Mouse (Mus musculus): Measurements from ENCODE around the gene Rasgef1a. TPM values are rescaled to one million over a fixed set of nuclear protein-coding genes. Genes with fewer than 3 reads are reported as not detected.

Rasgef1a gene
- polyA plus RNA-seq, 1 experiment from 2014 or later = 1.4 TPM

DNA sequence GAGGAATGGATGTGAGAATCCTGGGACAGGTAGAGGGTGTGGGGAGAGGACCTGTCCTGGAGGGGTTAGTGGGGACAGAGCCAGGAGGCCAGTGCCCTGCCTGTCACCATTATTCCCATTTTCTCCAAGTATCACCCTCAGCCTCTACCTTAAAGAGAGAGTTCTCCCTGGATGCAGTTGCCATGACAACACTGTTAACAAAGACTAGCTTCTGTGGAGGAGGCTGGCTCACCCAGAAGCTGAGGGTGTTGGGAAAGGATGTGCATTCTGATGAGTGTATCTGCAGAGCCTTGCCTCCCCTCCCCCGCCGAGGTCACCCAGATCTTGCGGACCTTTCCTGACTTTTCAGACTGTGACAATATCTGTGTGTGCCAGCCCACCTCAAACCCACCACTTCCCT lies 4.7 kb downstream of the Rasgef1a start:
- no peak overlapping the region for H3K9ac ChIP-seq (replicated peaks; ENCODE audit: low read depth, low read length)
- peaks cover 16% of the 10 kb centered on the region for H3K27me3 ChIP-seq (ENCODE audit: control insufficient read depth, insufficient read depth, low read length)
- H3K27ac ChIP-seq (ENCODE audit: low read depth, low read length) = no peak overlapping the region
- H3K4me1 ChIP-seq (ENCODE audit: control insufficient read depth, insufficient read depth, low read length) = peaks cover 9% of the 10 kb centered on the region; the same call in 1 of the 2 replicates
- 45% methylated on average over 3 of the region's 3 CpGs for WGBS
- ATAC-seq (ENCODE audit: low read depth) = peak; percentile 57; the same call in 1 of the 2 replicates
- no peaks in the 10 kb centered on the region for H3K36me3 ChIP-seq (ENCODE audit: control insufficient read depth, insufficient read depth, low read length)
- no peak overlapping the region for H3K4me3 ChIP-seq (ENCODE audit: low read depth, low read length)
- H3K4me2 ChIP-seq (ENCODE audit: low read depth, low read length) = no peak overlapping the region
- no peaks in the 10 kb centered on the region for H3K9me3 ChIP-seq (ENCODE audit: control insufficient read depth, low read length)

DNA sequence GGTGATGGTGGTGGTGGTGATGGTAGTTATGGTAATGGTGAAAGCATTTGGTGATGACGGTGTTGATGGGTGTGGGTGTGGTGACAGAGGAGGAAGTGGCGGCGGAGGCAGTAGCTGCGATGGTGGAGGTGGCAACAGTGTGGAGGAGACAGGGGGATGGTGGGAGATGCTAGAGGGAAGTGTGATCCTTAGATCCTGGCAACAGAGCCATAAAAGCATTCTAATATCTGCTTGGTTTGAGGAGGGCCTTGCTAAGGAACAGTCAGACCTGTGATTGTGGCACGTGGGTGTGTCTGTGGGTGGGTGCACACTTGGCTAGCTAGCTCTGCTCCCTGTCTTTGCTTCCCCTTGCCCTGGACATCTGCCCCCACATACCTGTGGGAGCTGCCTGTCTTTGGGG lies 7.4 kb downstream of the Rasgef1a start:
- Histone ChIP-seq H3K4me2 (ENCODE audit: low read depth, low read length) (no peak overlapping the region), H3K9me3 (ENCODE audit: control insufficient read depth, low read length) (no peaks in the 10 kb centered on the region), H3K4me1 (ENCODE audit: control insufficient read depth, insufficient read depth, low read length) (peaks cover 9% of the 10 kb centered on the region; the same call in 1 of the 2 replicates), H3K36me3 (ENCODE audit: control insufficient read depth, insufficient read depth, low read length) (no peaks in the 10 kb centered on the region), H3K27me3 (ENCODE audit: control insufficient read depth, insufficient read depth, low read length) (0 out of 2 replicates have a peak, but pooled peaks cover 4% of the 10 kb centered on the region), H3K9ac (replicated peaks; ENCODE audit: low read depth, low read length) (no peak overlapping the region), H3K4me3 (ENCODE audit: low read depth, low read length) (no peak overlapping the region), H3K27ac (ENCODE audit: low read depth, low read length) (no peak overlapping the region)
- WGBS = 69% methylated on average over 5 of the region's 5 CpGs
- no peak for ATAC-seq (ENCODE audit: low read depth)

DNA sequence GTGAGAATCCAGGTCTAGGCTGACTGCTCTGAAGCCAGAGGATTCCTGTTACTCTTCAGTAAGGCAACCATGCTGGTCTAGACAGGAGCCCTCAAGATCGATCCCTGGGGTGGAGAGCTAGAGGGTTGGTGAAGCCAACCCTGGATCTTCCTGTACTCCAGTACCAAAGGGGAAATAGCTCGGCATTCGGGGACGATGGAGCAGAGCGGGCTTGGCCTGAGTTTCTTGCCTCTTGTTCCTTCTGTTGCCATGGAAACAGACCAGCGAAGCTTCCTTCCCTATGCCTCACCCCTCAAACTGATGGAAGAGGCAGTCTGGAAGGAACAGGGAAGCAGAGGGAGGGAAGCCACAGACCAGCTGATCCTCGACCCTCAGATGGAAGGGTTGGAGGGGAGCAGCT lies 8.3 kb downstream of the Rasgef1a start:
- no peak overlapping the region for H3K9ac ChIP-seq (replicated peaks; ENCODE audit: low read depth, low read length)
- no peaks in the 10 kb centered on the region for H3K9me3 ChIP-seq (ENCODE audit: control insufficient read depth, low read length)
- H3K27me3 ChIP-seq (ENCODE audit: control insufficient read depth, insufficient read depth, low read length) = no peaks in the 10 kb centered on the region
- WGBS = 17% methylated on average over 7 of the region's 7 CpGs
- 0 out of 2 replicates have a peak overlapping the region, but pooled peaks have one; percentile 22 for H3K27ac ChIP-seq (ENCODE audit: low read depth, low read length)
- H3K36me3 ChIP-seq (ENCODE audit: control insufficient read depth, insufficient read depth, low read length) = no peaks in the 10 kb centered on the region
- ATAC-seq (ENCODE audit: low read depth) = peak; percentile 81; the same call in 1 of the 2 replicates
- H3K4me3 ChIP-seq (ENCODE audit: low read depth, low read length) = no peak overlapping the region
- no peak overlapping the region for H3K4me2 ChIP-seq (ENCODE audit: low read depth, low read length)
- H3K4me1 ChIP-seq (ENCODE audit: control insufficient read depth, insufficient read depth, low read length) = peaks cover 9% of the 10 kb centered on the region; the same call in 1 of the 2 replicates

- ATAC-seq (ENCODE audit: low read depth) = no peak
- no peak overlapping the region for H3K4me3 ChIP-seq (ENCODE audit: low read depth, low read length)
Measured at GRCm38 (mm10) chr6:118022898-118023635, 11.8 kb downstream of the Rasgef1a start.

DNA sequence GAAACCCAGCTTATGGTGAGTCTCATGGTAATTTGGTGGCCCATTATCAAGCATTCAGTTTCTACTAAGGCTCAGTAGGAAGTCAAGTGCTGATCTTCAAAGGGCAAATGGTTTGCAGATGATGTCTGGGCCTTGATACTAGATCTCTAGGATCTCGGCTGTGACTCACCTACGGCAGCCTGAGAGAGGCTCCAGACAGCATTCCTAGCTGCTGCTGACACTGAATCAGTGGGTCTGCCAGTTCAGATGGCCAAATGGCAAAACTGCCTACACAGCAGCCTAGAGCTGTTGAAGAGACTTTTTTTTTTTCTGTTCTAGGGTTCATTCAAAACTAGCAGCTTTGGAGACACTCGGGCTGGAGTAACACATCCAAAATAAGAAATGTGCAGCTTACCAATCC lies 15.8 kb downstream of the Rasgef1a start:
- no peak overlapping the region for H3K27ac ChIP-seq (ENCODE audit: low read depth, low read length)
- no peaks in the 10 kb centered on the region for H3K4me1 ChIP-seq (ENCODE audit: control insufficient read depth, insufficient read depth, low read length)
- no peaks in the 10 kb centered on the region for H3K36me3 ChIP-seq (ENCODE audit: control insufficient read depth, insufficient read depth, low read length)
- H3K4me2 ChIP-seq (ENCODE audit: low read depth, low read length) = no peak overlapping the region
- WGBS = 92% methylated on average over 3 of the region's 3 CpGs
- no peaks in the 10 kb centered on the region for H3K9me3 ChIP-seq (ENCODE audit: control insufficient read depth, low read length)
- no peak overlapping the region for H3K9ac ChIP-seq (replicated peaks; ENCODE audit: low read depth, low read length)
- ATAC-seq (ENCODE audit: low read depth) = no peak
- no peak overlapping the region for H3K4me3 ChIP-seq (ENCODE audit: low read depth, low read length)
- no peaks in the 10 kb centered on the region for H3K27me3 ChIP-seq (ENCODE audit: control insufficient read depth, insufficient read depth, low read length)

More at GRCm38 (mm10) chr6:118022898-118023635, 11.8 kb downstream of the Rasgef1a start:
- Histone ChIP-seq H3K4me2 (ENCODE audit: low read depth, low read length) (no peak overlapping the region), H3K36me3 (ENCODE audit: control insufficient read depth, insufficient read depth, low read length) (no peaks in the 10 kb centered on the region), H3K9me3 (ENCODE audit: control insufficient read depth, low read length) (no peaks in the 10 kb centered on the region), H3K27me3 (ENCODE audit: control insufficient read depth, insufficient read depth, low read length) (no peaks in the 10 kb centered on the region), H3K27ac (ENCODE audit: low read depth, low read length) (no peak overlapping the region), H3K4me1 (ENCODE audit: control insufficient read depth, insufficient read depth, low read length) (peaks cover 4% of the 10 kb centered on the region; the same call in 1 of the 2 replicates), H3K9ac (replicated peaks; ENCODE audit: low read depth, low read length) (no peak overlapping the region)
- 78% methylated on average over 15 of the region's 15 CpGs for WGBS

DNA sequence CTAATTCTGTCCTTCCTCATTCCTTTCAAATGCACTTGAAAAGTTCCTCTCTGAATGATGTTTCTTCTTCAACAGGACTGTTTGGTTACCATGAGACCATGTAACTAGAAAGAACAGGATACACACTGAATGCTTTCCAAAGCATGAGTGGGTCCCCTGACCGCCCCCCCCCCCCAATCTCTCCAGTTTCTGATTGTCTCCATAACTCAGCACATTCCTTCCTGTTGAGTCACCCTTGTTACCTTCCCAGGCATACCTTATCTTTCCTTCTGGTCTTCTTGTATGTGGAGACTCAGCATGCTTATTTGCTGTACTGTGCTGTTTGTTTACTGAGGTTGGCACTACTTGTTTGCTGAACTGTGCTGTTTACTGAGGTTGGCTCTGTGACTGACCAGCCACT lies 20.2 kb downstream of the Rasgef1a start:
- H3K9me3 ChIP-seq (ENCODE audit: control insufficient read depth, low read length) = no peaks in the 10 kb centered on the region
- ATAC-seq (ENCODE audit: low read depth) = no peak
- WGBS = 100% methylated on average over 1 of the region's 1 CpGs

DNA sequence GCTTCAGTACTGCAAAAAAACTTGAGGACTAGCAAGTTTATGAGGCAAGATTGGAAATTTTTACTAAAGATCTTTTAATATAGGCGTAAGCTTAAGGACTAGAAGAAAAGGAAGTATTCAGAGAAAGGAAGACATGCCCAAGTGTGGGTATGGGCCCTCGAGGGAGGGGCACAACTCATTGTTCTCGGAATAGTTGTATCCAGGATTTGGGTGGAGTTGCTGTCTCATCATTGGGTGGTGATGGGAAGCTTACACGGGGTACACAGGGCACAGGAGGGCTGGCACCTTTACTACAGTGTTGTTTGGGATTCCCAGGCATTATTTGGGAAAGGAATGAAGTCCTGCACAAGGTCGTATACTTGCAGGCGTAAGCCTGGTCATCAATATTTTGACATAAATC lies 24.4 kb downstream of the Rasgef1a start:
- no peak for ATAC-seq (ENCODE audit: low read depth)
- no peaks in the 10 kb centered on the region for H3K9me3 ChIP-seq (ENCODE audit: control insufficient read depth, low read length)
- H3K27ac ChIP-seq (ENCODE audit: low read depth, low read length) = no peak overlapping the region
- no peaks in the 10 kb centered on the region for H3K27me3 ChIP-seq (ENCODE audit: control insufficient read depth, insufficient read depth, low read length)
- H3K36me3 ChIP-seq (ENCODE audit: control insufficient read depth, insufficient read depth, low read length) = no peaks in the 10 kb centered on the region
- H3K9ac ChIP-seq (replicated peaks; ENCODE audit: low read depth, low read length) = no peak overlapping the region
- H3K4me3 ChIP-seq (ENCODE audit: low read depth, low read length) = no peak overlapping the region
- H3K4me2 ChIP-seq (ENCODE audit: low read depth, low read length) = no peak overlapping the region
- H3K4me1 ChIP-seq (ENCODE audit: control insufficient read depth, insufficient read depth, low read length) = no peaks in the 10 kb centered on the region
- WGBS = 70% methylated on average over 6 of the region's 6 CpGs

More for the DNA sequence above, 20.2 kb downstream of the Rasgef1a start:
- Histone ChIP-seq H3K27ac (ENCODE audit: low read depth, low read length) (no peak overlapping the region), H3K4me1 (ENCODE audit: control insufficient read depth, insufficient read depth, low read length) (no peaks in the 10 kb centered on the region), H3K36me3 (ENCODE audit: control insufficient read depth, insufficient read depth, low read length) (no peaks in the 10 kb centered on the region), H3K27me3 (ENCODE audit: control insufficient read depth, insufficient read depth, low read length) (no peaks in the 10 kb centered on the region), H3K4me3 (ENCODE audit: low read depth, low read length) (no peak overlapping the region), H3K9ac (replicated peaks; ENCODE audit: low read depth, low read length) (no peak overlapping the region), H3K4me2 (ENCODE audit: low read depth, low read length) (no peak overlapping the region)

DNA sequence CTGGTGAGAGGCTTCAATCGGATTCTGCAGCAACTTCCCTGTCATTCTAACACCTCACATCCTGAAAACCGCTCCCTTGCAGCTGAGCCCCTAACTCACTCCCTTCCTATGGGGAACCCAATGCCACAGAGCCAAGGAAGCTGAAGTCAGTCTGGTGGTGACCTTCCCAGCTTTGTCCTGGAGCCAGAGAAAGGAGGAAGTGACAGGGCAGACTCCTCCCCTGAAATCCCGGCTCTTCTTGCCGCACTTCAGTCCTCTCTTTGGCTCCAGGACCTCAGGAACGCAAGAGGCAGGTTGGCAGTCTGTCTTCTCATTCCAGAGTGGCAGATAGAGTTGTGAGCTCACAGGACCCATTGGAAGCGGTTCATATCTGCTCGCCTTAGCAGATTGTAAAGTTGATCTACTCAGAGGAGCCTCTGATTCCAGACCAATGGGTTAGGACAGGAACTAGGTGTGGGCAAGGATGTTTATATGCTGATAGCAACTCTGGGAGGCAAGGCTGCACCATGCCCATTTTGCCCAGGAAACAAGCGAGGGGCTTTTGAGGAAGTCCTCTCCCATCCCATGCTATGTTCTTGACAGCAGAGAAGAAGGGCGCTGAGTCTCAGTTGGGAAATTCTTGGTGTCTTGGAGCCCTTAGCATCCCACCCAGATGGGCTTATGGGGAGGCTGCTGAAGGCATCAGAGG lies 25.0 kb downstream of the Rasgef1a start:
- H3K4me1 ChIP-seq (ENCODE audit: control insufficient read depth, insufficient read depth, low read length) = no peaks in the 10 kb centered on the region
- H3K27me3 ChIP-seq (ENCODE audit: control insufficient read depth, insufficient read depth, low read length) = no peaks in the 10 kb centered on the region
- no peak for ATAC-seq (ENCODE audit: low read depth)
- no peak overlapping the region for H3K27ac ChIP-seq (ENCODE audit: low read depth, low read length)
- H3K4me2 ChIP-seq (ENCODE audit: low read depth, low read length) = no peak overlapping the region
- no peak overlapping the region for H3K9ac ChIP-seq (replicated peaks; ENCODE audit: low read depth, low read length)
- no peak overlapping the region for H3K4me3 ChIP-seq (ENCODE audit: low read depth, low read length)
- no peaks in the 10 kb centered on the region for H3K36me3 ChIP-seq (ENCODE audit: control insufficient read depth, insufficient read depth, low read length)
- 80% methylated on average over 9 of the region's 9 CpGs for WGBS
- no peaks in the 10 kb centered on the region for H3K9me3 ChIP-seq (ENCODE audit: control insufficient read depth, low read length)

DNA sequence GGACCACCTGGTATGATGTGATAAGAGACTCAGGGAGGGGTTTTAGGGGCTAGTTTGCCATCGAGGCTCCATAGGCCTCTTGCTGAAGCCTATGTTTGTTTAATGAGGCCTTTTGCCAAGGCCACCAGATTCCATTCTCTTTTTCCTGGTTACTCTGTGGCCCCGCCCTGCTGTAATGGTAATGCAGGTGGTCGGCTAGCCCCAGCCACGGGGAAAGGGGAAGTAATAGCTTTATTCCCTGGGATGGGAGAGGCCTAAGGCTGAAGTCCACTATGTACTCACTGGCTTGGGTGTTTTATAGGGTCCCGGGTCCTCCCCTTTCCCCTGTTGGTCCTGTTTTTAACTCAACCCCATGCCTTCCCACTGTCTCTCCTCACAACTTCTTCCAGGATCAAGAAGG lies 25.6 kb downstream of the Rasgef1a start:
- Histone ChIP-seq H3K4me2 (ENCODE audit: low read depth, low read length) (no peak overlapping the region), H3K9me3 (ENCODE audit: control insufficient read depth, low read length) (no peaks in the 10 kb centered on the region), H3K36me3 (ENCODE audit: control insufficient read depth, insufficient read depth, low read length) (no peaks in the 10 kb centered on the region), H3K27me3 (ENCODE audit: control insufficient read depth, insufficient read depth, low read length) (no peaks in the 10 kb centered on the region), H3K27ac (ENCODE audit: low read depth, low read length) (no peak overlapping the region), H3K4me3 (ENCODE audit: low read depth, low read length) (no peak overlapping the region), H3K4me1 (ENCODE audit: control insufficient read depth, insufficient read depth, low read length) (no peaks in the 10 kb centered on the region), H3K9ac (replicated peaks; ENCODE audit: low read depth, low read length) (no peak overlapping the region)
- WGBS = 65% methylated on average over 5 of the region's 5 CpGs
- no peak for ATAC-seq (ENCODE audit: low read depth)
